Mouse (Mus musculus) lung, embryonic 16.5 days (tissue): ENCODE results near the gene Ssbp3. TPM values are rescaled to one million over a fixed set of nuclear protein-coding genes. Genes with fewer than 3 reads are reported as not detected.

Source experiments
- ATAC-seq: fragments of 200-750 bp; cut with Nextera tagmentation; 2 replicates; pipeline ENCODE4 v1.8.0; 2017; ENCODE audit warnings: low read depth, mild to moderate bottlenecking, moderate library complexity
- H3K27ac ChIP-seq: fragments of 300-500 bp; sonication (generic); 2 replicates; pipeline ENCODE4 v1.5.1; 2014; ENCODE audit warnings: mild to moderate bottlenecking, control low read depth, low read length
- H3K27me3 ChIP-seq: fragments of 300-500 bp; sonication (generic); 2 replicates; pipeline ENCODE4 v1.6.1; 2014; ENCODE audit warnings: low read depth, low read length, mixed read lengths; ENCODE audit not compliant: control insufficient read depth, insufficient read depth
- H3K36me3 ChIP-seq: fragments of 300-500 bp; sonication (generic); 2 replicates; pipeline ENCODE4 v1.6.1; 2014; ENCODE audit warnings: low read length; ENCODE audit not compliant: control insufficient read depth, insufficient read depth
- H3K4me1 ChIP-seq: fragments of 300-500 bp; sonication (generic); replicated peaks from 2 replicates; pipeline ENCODE4 v1.6.1; 2014; ENCODE audit warnings: low read length, mixed read lengths; ENCODE audit not compliant: control insufficient read depth, insufficient read depth
- H3K4me2 ChIP-seq: fragments of 300-500 bp; sonication (generic); 2 replicates; pipeline ENCODE4 v1.6.1; 2014; ENCODE audit warnings: low read depth, low read length, control low read depth
- H3K4me3 ChIP-seq: fragments of 300-500 bp; sonication (generic); 2 replicates; pipeline ENCODE4 v1.5.1; 2014; ENCODE audit warnings: mild to moderate bottlenecking, low read length, control low read depth
- H3K9ac ChIP-seq: fragments of 300-500 bp; sonication (generic); 2 replicates; pipeline ENCODE4 v1.6.1; 2014; ENCODE audit warnings: low read length, control low read depth
- H3K9me3 ChIP-seq: fragments of 300-500 bp; sonication (generic); 2 replicates; pipeline ENCODE4 v1.6.1; 2016; ENCODE audit warnings: low read length; ENCODE audit not compliant: control insufficient read depth
- WGBS: fragments of 180-500 bp; shearing (Covaris S2); extraction: QIAGEN DNeasy Blood & Tissue Kit; methylation state at CpG from one replicate; pipeline ENCODE4 v1.1.7; 2014; 5-methylcytosine and 5-hydroxymethylcytosine counted together
- polyA plus RNA-seq: library from polyadenylated mRNA; unstranded; fragments of >200 nt; fragmentation: Nextera tagmentation; extraction: Ambion mirVana; gene quantifications from 2 replicates; pipeline ENCODE4 v1.2.1, GENCODE M21; 2015

Gene Ssbp3
- polyA plus RNA-seq, 1 experiment from 2014 or later, result 61.7 TPM

DNA sequence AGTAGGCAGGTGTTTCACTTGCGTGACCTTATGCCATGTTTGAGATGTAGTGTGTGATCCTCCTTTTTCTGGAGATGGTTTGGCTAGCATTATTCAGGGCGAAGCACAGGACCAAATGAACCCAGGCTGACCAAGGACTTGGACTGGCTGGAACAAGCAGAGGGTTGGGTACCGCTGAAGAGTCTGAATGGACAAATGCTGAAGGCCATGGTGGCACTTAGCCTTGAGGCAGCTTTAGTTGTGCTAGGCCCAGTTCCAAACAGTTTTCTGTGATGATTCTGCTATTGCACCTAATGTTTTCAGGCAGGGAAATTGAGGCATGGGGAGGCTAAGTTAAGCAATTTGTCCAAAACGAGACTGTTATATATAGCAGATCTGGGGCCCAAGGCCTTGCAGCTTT lies 61.6 kb downstream of the Ssbp3 start:
- no peak overlapping the region for H3K4me3 ChIP-seq
- H3K27me3 ChIP-seq, result no peaks in the 10 kb centered on the region
- H3K9ac ChIP-seq, result no peak overlapping the region
- ATAC-seq, result no peak
- H3K27ac ChIP-seq, result no peak overlapping the region
- no peaks in the 10 kb centered on the region for H3K9me3 ChIP-seq
- 91% methylated on average over 4 of the region's 4 CpGs for WGBS
- no peak overlapping the region for H3K4me2 ChIP-seq
- H3K4me1 ChIP-seq, result peaks cover 8% of the 10 kb centered on the region
- no peaks in the 10 kb centered on the region for H3K36me3 ChIP-seq

DNA sequence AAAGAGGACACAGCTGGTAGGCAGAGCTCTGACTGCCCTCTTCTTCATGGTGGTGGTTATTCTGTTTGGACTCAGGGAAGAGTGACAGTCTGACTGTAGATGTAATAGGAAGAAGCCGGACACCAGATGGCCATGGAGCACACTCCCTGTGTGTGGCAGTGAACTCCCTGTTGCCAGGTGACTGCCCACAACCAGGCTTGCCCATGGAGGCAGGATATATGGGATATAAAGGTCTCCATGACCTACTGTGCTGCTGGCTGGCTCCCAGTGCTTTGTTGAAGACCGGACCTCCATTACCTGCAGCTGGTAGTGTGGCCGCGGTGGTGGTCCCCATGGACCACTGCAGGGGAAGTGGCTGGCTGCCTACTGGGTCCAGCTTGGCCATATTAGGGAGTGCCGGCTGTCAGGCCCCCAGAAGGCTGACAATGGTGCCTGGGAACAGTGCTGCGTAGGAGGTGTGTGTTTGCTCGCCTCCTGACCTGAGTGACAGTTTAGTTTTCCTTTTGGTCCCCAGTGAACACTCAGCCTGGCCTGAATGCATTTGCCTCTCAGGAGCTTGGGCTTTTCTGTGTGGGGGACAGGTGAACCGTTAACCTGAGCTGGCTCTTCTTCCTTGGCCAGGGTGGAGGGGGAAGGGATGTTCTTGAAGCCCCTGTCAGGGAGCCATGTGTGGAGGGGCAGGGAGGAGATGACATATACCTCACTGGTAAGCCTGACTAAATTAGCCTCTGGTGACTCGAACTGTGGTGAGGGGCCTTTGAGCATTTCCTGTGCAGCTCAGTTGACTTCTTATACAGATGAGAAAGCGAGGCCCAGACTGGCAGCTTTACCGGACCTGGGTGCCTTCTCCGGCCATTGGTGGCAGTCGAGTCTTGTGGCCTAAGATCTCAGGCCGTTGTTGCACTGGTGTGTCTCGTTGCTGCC lies 62.2 kb downstream of the Ssbp3 start:
- Histone ChIP-seq H3K27me3 (no peaks in the 10 kb centered on the region), H3K4me3 (no peak overlapping the region), H3K36me3 (no peaks in the 10 kb centered on the region), H3K9me3 (no peaks in the 10 kb centered on the region), H3K9ac (no peak overlapping the region), H3K4me1 (peaks cover 14% of the 10 kb centered on the region), H3K4me2 (no peak overlapping the region), H3K27ac (no peak overlapping the region)
- no peak for ATAC-seq
- 70% methylated on average over 15 of the region's 15 CpGs for WGBS

DNA sequence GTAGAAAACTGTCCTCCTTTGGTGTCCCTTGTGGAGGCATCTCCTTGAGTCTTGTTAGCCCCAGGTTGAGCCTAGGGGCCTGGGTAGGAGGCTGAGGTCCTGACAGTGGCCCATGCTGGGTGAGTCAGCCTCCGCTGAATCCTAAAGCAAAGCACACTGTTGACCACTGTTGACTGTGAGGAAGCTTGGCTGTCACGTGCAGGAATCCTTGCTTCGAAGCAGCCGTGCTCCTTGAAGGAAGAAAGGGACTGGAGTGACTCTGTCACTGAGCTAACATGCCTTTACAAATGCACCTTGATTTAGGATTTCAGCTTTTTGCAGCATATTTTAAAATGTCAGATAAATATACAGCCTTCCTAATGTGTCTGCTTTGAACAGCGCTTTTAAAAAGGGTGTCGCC lies 64.8 kb downstream of the Ssbp3 start:
- Histone ChIP-seq H3K36me3 (no peaks in the 10 kb centered on the region), H3K27me3 (no peaks in the 10 kb centered on the region), H3K4me2 (no peak overlapping the region), H3K9me3 (no peaks in the 10 kb centered on the region), H3K4me3 (no peak overlapping the region), H3K4me1 (peaks cover 18% of the 10 kb centered on the region), H3K27ac (no peak overlapping the region), H3K9ac (no peak overlapping the region)
- 59% methylated on average over 6 of the region's 6 CpGs for WGBS
- ATAC-seq, result no peak

DNA sequence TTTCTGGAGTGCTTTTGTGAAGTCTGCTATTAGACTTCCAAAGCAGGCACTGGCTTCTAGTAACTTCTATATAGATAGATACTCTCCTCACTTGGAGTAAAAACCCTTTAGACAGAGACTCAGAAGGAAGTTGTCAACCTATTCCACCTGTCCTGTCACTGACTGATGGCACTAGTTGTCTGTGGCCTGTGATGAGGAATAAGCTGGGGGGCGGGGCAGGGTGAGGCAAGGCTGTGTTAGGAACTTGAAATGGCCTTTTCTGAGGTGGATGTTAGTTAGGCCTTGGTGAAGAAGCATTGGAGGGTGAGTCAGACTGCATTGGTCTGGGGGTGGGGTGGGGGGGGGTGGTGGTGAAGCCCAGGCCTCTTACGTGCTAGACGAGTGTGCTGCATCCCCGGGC lies 65.4 kb downstream of the Ssbp3 start:
- H3K4me1 ChIP-seq, result peaks cover 21% of the 10 kb centered on the region
- H3K4me2 ChIP-seq, result no peak overlapping the region
- no peaks in the 10 kb centered on the region for H3K27me3 ChIP-seq
- 38% methylated on average over 4 of the region's 4 CpGs for WGBS
- no peak for ATAC-seq
- H3K9ac ChIP-seq, result no peak overlapping the region
- H3K36me3 ChIP-seq, result no peaks in the 10 kb centered on the region
- H3K4me3 ChIP-seq, result no peak overlapping the region
- no peaks in the 10 kb centered on the region for H3K9me3 ChIP-seq
- no peak overlapping the region for H3K27ac ChIP-seq

DNA sequence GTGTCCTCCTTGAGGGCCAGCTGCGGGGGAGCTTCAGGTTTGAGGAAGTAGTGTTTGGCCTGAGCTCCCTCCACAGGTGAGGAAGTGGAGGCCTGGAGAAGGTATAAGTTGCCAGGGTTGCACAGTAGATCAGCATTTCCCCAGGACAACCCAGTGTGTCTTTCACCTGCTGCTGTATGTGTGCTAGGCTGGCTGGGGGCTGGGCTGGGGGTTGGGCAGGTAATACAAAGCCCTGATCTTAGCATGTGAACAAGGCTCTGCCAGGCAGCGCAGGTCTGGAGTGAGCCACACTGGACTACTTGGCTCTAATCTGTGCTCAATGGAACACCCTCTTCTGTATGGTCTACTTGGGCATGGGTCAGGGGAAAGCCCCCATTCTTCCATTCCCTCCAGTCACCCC lies 66.1 kb downstream of the Ssbp3 start:
- H3K9ac ChIP-seq, result no peak overlapping the region
- ATAC-seq, result no peak
- WGBS, result 62% methylated on average over 2 of the region's 2 CpGs
- no peak overlapping the region for H3K4me3 ChIP-seq
- no peak overlapping the region for H3K4me2 ChIP-seq
- H3K27me3 ChIP-seq, result no peaks in the 10 kb centered on the region
- H3K27ac ChIP-seq, result no peak overlapping the region
- peaks cover 27% of the 10 kb centered on the region for H3K4me1 ChIP-seq
- H3K36me3 ChIP-seq, result no peaks in the 10 kb centered on the region
- no peaks in the 10 kb centered on the region for H3K9me3 ChIP-seq

- H3K4me2 ChIP-seq, result no peak overlapping the region
- H3K27me3 ChIP-seq, result no peaks in the 10 kb centered on the region
These were observed 66.7 kb downstream of the Ssbp3 start for GRCm38 (mm10) chr4:106977218-106977651.

DNA sequence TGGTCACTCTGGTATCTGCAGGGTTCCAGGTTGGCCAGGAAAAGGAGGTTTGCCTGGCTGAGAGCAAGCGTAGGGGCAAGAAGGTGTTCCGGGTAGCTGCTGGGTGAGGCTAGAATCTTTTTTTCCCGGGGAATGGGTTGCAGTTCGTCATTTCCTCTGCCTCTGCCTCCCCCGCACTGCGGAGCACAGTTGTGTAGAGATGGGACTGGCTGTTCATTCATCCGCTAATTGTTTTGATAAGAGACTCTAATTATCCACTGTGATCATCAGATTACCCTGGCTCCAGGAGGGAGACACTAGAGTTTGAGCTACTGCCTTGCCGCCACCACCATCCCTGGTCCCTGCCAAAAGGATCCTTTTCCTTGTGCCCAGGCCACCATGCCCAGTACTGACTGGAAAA lies 67.9 kb downstream of the Ssbp3 start:
- Histone ChIP-seq H3K27ac (no peak overlapping the region), H3K4me2 (no peak overlapping the region)
- no peak for ATAC-seq

More at GRCm38 (mm10) chr4:106977218-106977651, 66.7 kb downstream of the Ssbp3 start:
- ATAC-seq, result no peak
- WGBS, result 12% methylated on average over 6 of the region's 6 CpGs
- Histone ChIP-seq H3K27ac (0 out of 2 replicates have a peak overlapping the region, but pooled peaks have one; percentile 7), H3K4me3 (no peak overlapping the region), H3K9me3 (no peaks in the 10 kb centered on the region), H3K36me3 (no peaks in the 10 kb centered on the region), H3K4me1 (peaks cover 30% of the 10 kb centered on the region), H3K9ac (no peak overlapping the region)

DNA sequence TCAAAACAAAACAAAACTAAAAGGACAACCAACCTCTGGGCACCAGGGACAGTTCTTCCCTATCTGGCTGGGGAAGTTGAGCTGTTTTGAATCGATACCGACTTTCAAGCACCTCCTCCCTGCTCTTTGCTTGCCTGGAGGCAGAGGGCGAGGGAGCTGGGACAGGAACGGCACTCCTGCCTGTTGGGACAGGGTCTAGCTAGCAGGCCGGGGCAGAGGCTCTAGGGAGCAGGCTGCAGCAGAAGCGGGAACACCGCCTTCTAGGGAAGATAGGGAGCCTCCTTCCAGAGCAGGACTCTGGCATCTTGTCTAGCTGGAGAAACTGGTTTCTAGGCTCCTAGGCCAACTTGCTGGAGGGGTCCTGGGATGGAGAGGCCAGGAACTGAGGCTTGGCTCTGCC lies 70.2 kb downstream of the Ssbp3 start:
- H3K4me2 ChIP-seq, result no peak overlapping the region
- WGBS, result 33% methylated on average over 7 of the region's 7 CpGs

More for the DNA sequence above, 67.9 kb downstream of the Ssbp3 start:
- Histone ChIP-seq H3K4me3 (no peak overlapping the region), H3K36me3 (no peaks in the 10 kb centered on the region), H3K9ac (no peak overlapping the region), H3K9me3 (no peaks in the 10 kb centered on the region), H3K27me3 (no peaks in the 10 kb centered on the region), H3K4me1 (peaks cover 32% of the 10 kb centered on the region)
- WGBS, result 53% methylated on average over 8 of the region's 8 CpGs

GRCm38 (mm10) chr4:106981385-106982103 lies 71.0 kb downstream of the Ssbp3 start:
- Histone ChIP-seq H3K4me1 (peaks cover 50% of the 10 kb centered on the region), H3K9ac (no peak overlapping the region), H3K4me2 (no peak overlapping the region), H3K27ac (peak overlapping the region; percentile 77), H3K36me3 (no peaks in the 10 kb centered on the region), H3K9me3 (no peaks in the 10 kb centered on the region), H3K4me3 (no peak overlapping the region), H3K27me3 (no peaks in the 10 kb centered on the region)
- 62% methylated on average over 7 of the region's 7 CpGs for WGBS
- ATAC-seq, result no peak

More for the DNA sequence above, 70.2 kb downstream of the Ssbp3 start:
- peak overlapping the region; percentile 21; the same call in 1 of the 2 replicates for H3K9ac ChIP-seq
- no peaks in the 10 kb centered on the region for H3K36me3 ChIP-seq
- no peak overlapping the region for H3K4me3 ChIP-seq
- peak overlapping the region; percentile 77 for H3K27ac ChIP-seq
- no peaks in the 10 kb centered on the region for H3K9me3 ChIP-seq
- H3K4me1 ChIP-seq, result peaks cover 42% of the 10 kb centered on the region
- no peaks in the 10 kb centered on the region for H3K27me3 ChIP-seq
- peak; percentile 48 for ATAC-seq
